Mouse (Mus musculus) heart, postnatal 0 days (tissue): ENCODE measurements around the gene Mn1.

Experiments used
- CTCF ChIP-seq: IDR thresholded peaks from 2 replicates; pipeline ENCODE4 v1.5.1; 2016; ENCODE audit warnings: antibody characterized with exemption, control low read depth, low read depth
- EP300 ChIP-seq: IDR thresholded peaks from 2 replicates; pipeline ENCODE4 v1.6.1; 2016; ENCODE audit warnings: antibody characterized with exemption, low read depth

DNA sequence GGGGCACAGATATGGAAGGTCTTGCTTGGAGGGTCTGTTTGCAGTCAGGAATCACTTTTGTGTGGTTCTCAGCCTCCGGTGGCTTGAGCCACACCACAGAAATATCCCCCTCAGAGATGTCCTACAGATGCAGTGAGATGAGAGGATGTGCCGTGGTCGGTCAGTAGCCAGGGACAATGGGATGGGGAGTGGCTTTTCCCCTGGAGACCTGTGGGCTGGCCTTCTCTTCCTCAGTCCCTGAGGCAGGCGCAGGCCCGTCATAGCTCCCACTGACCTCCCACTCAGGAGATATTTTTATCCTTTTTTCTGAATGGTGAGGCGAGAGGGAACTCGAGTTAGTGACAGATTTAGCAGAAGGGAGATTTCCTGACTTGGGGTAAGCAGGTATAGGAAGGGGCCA lies 12.6 kb downstream of the Mn1 start:
- no peak for TF ChIP-seq CTCF
- no peak for TF ChIP-seq EP300
